Mouse (Mus musculus): ENCODE measurements around the gene Sfr1.

DNA sequence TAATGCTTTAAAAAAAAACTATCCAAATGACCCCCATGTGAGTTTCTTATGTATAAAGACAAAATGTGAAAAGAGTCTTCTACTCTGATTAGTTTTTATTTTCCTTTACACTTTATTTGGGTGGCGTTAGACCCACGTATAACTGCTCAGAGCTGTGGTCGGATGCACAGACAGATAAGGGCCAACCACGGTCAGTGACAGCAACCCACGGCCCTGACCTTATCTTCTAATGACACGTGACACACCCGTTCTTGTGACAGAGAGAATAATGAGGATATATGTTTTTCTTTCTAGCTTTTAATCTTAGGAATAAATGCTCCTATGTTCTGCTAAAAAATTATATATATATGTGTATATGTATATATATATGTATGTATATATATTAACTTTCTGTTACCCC, 41.9 kb upstream of the Sfr1 start:
- TF ChIP-seq CTCF (conservative IDR thresholded peaks at IDR 0.05 in 1 of 2, IDR thresholded peaks at IDR 0.05 in 1 of 2; ENCODE audit: low read depth in 2 of 2, low read length in 2 of 2) (no peak), POLR2A (IDR thresholded peaks at IDR 0.05; ENCODE audit: low read depth, low read length) (no peak), CHD1 (IDR thresholded peaks at IDR 0.05; ENCODE audit: low read depth, low read length) (no peak), ZNF384 (IDR thresholded peaks at IDR 0.05; ENCODE audit: low read depth, low read length) (no peak), USF2 (conservative IDR thresholded peaks at IDR 0.05; ENCODE audit: low read depth, low read length) (no peak), ETS1 (conservative IDR thresholded peaks at IDR 0.05; ENCODE audit: low read depth, low read length) (no peak), EP300 (IDR thresholded peaks at IDR 0.05; ENCODE audit: low read length) (no peak)
